Mouse (Mus musculus) limb, embryonic 11.5 days (tissue): ENCODE data around the gene Pcbp2. TPM values are rescaled to one million over a fixed set of nuclear protein-coding genes. Genes with fewer than 3 reads are reported as not detected.

Experiments used
- ATAC-seq: fragments of 200-750 bp; cut with Nextera tagmentation; 2 replicates; pipeline ENCODE4 v1.8.0; 2017; ENCODE audit warnings: low read depth; ENCODE audit not compliant: insufficient number of reproducible peaks, low FRiP score, low TSS enrichment
- DNase-seq: peaks from one replicate; pipeline ENCODE4 v3.0.0-alpha.2; 2015; ENCODE audit warnings: low spot score
- H3K27ac ChIP-seq: fragments of 300-500 bp; sonication (generic); replicated peaks from 2 replicates; pipeline ENCODE4 v1.5.1; 2014; ENCODE audit warnings: low read depth, mild to moderate bottlenecking, low read length
- H3K27me3 ChIP-seq: fragments of 300-500 bp; sonication (generic); 2 replicates; pipeline ENCODE4 v1.6.1; 2014; ENCODE audit warnings: mild to moderate bottlenecking, low read length, mixed read lengths; ENCODE audit not compliant: control insufficient read depth, insufficient read depth
- H3K36me3 ChIP-seq: fragments of 300-500 bp; sonication (generic); 2 replicates; pipeline ENCODE4 v1.6.1; 2014; ENCODE audit warnings: mild to moderate bottlenecking, low read length, moderate library complexity, mixed read lengths; ENCODE audit not compliant: control insufficient read depth, insufficient read depth
- H3K4me1 ChIP-seq: fragments of 300-500 bp; sonication (generic); 2 replicates; pipeline ENCODE4 v1.6.1; 2014; ENCODE audit warnings: low read length, mixed read lengths; ENCODE audit not compliant: control insufficient read depth, insufficient read depth
- H3K4me2 ChIP-seq: fragments of 300-500 bp; sonication (generic); 2 replicates; pipeline ENCODE4 v1.6.1; 2014; ENCODE audit warnings: low read depth, mild to moderate bottlenecking, moderate library complexity; ENCODE audit not compliant: severe bottlenecking
- H3K4me3 ChIP-seq: fragments of 300-500 bp; sonication (generic); 2 replicates; pipeline ENCODE4 v1.5.1; 2014; ENCODE audit warnings: low read depth, low read length
- H3K9ac ChIP-seq: fragments of 300-500 bp; sonication (generic); 2 replicates; pipeline ENCODE4 v1.6.1; 2014; ENCODE audit warnings: mild to moderate bottlenecking, low read length
- H3K9me3 ChIP-seq: fragments of 300-500 bp; sonication (generic); 2 replicates; pipeline ENCODE4 v1.6.1; 2016; ENCODE audit warnings: low read length; ENCODE audit not compliant: control insufficient read depth
- WGBS: fragments of 180-500 bp; shearing (Covaris S2); extraction: QIAGEN DNeasy Blood & Tissue Kit; methylation state at CpG from one replicate; pipeline ENCODE4 v1.1.7; 2014; 5-methylcytosine and 5-hydroxymethylcytosine counted together
- polyA plus RNA-seq: library from polyadenylated mRNA; unstranded; fragments of >200 nt; fragmentation: Nextera tagmentation; extraction: Ambion mirVana; gene quantifications from 2 replicates; pipeline ENCODE4 v1.2.1, GENCODE M21; 2014

Gene Pcbp2
- 284 and 287 TPM in 2 replicates for polyA plus RNA-seq

GRCm38 (mm10) chr15:102470183-102470604 is at the start of gene Pcbp2:
TSS of gene Pcbp2 (plus strand) at chr15:102470539.
- peak; percentile 97 for ATAC-seq
- Histone ChIP-seq H3K4me2 (peak within 1 kb of the TSS; percentile 56), H3K36me3 (peaks cover 2% of the 10 kb centered on the region; the same call in 1 of the 2 replicates), H3K27ac (peak within 1 kb of the TSS; percentile 90), H3K9me3 (no peaks in the 10 kb centered on the region), H3K4me3 (peak within 1 kb of the TSS; percentile 70), H3K9ac (peak within 1 kb of the TSS; percentile 86), H3K27me3 (no peaks in the 10 kb centered on the region), H3K4me1 (0 out of 2 replicates have a peak, but pooled peaks cover 3% of the 10 kb centered on the region)
- peak; percentile 96 for DNase-seq
- WGBS: under 1% methylated on average over 37 of the region's 40 CpGs

GRCm38 (mm10) chr15:102420986-102421385 is 49.4 kb upstream of the Pcbp2 start:
- Histone ChIP-seq H3K27ac (no peak overlapping the region), H3K27me3 (no peaks in the 10 kb centered on the region), H3K9ac (no peak overlapping the region), H3K9me3 (no peaks in the 10 kb centered on the region), H3K4me3 (no peak overlapping the region), H3K4me2 (no peak overlapping the region), H3K36me3 (peaks cover under 1% of the 10 kb centered on the region; the same call in 1 of the 2 replicates), H3K4me1 (no peaks in the 10 kb centered on the region)
- DNase-seq (no peak), ATAC-seq (no peak)
- 68% methylated on average over 1 of the region's 1 CpGs for WGBS

- H3K9me3 ChIP-seq: no peaks in the 10 kb centered on the region
- no peaks in the 10 kb centered on the region for H3K4me1 ChIP-seq
- WGBS: 61% methylated on average over 3 of the region's 3 CpGs
- DNase-seq (no peak), ATAC-seq (no peak)
- H3K36me3 ChIP-seq: peaks cover 3% of the 10 kb centered on the region; the same call in 1 of the 2 replicates
- H3K27ac ChIP-seq: no peak overlapping the region
- H3K27me3 ChIP-seq: no peaks in the 10 kb centered on the region
- no peak overlapping the region for H3K4me3 ChIP-seq
- H3K9ac ChIP-seq: no peak overlapping the region
- no peak overlapping the region for H3K4me2 ChIP-seq
These were observed 48.9 kb upstream of the Pcbp2 start for GRCm38 (mm10) chr15:102421437-102421836.

GRCm38 (mm10) chr15:102423602-102424240 is 46.6 kb upstream of the Pcbp2 start:
- 93% methylated on average over 2 of the region's 2 CpGs for WGBS
- no peaks in the 10 kb centered on the region for H3K9me3 ChIP-seq
- DNase-seq (no peak), ATAC-seq (no peak)
- no peaks in the 10 kb centered on the region for H3K4me1 ChIP-seq
- no peaks in the 10 kb centered on the region for H3K27me3 ChIP-seq
- H3K4me2 ChIP-seq: no peak overlapping the region
- no peak overlapping the region for H3K4me3 ChIP-seq
- peaks cover 8% of the 10 kb centered on the region; the same call in 1 of the 2 replicates for H3K36me3 ChIP-seq
- no peak overlapping the region for H3K27ac ChIP-seq
- H3K9ac ChIP-seq: no peak overlapping the region

- no peak overlapping the region for H3K27ac ChIP-seq
- no peaks in the 10 kb centered on the region for H3K4me1 ChIP-seq
- peaks cover 8% of the 10 kb centered on the region; the same call in 1 of the 2 replicates for H3K36me3 ChIP-seq
- WGBS: 93% methylated on average over 2 of the region's 2 CpGs
- H3K9me3 ChIP-seq: no peaks in the 10 kb centered on the region
- no peaks in the 10 kb centered on the region for H3K27me3 ChIP-seq
- no peak overlapping the region for H3K4me3 ChIP-seq
- no peak overlapping the region for H3K9ac ChIP-seq
- ATAC-seq: no peak
- DNase-seq: no peak
- no peak overlapping the region for H3K4me2 ChIP-seq
These were observed 45.7 kb upstream of the Pcbp2 start for GRCm38 (mm10) chr15:102424657-102425056.

- ATAC-seq (no peak), DNase-seq (no peak)
- Histone ChIP-seq H3K4me3 (no peak overlapping the region), H3K27ac (no peak overlapping the region), H3K4me1 (no peaks in the 10 kb centered on the region), H3K9ac (no peak overlapping the region), H3K27me3 (no peaks in the 10 kb centered on the region), H3K4me2 (no peak overlapping the region), H3K36me3 (peaks cover 13% of the 10 kb centered on the region; the same call in 1 of the 2 replicates), H3K9me3 (no peaks in the 10 kb centered on the region)
- WGBS: 100% methylated on average over 1 of the region's 1 CpGs
These were observed 43.4 kb upstream of the Pcbp2 start for GRCm38 (mm10) chr15:102426963-102427362.

- WGBS: 95% methylated on average over 1 of the region's 1 CpGs
- Histone ChIP-seq H3K4me2 (no peak overlapping the region), H3K27ac (no peak overlapping the region), H3K9ac (no peak overlapping the region), H3K4me3 (no peak overlapping the region), H3K36me3 (peaks cover 8% of the 10 kb centered on the region; the same call in 1 of the 2 replicates), H3K27me3 (no peaks in the 10 kb centered on the region), H3K9me3 (no peaks in the 10 kb centered on the region), H3K4me1 (no peaks in the 10 kb centered on the region)
- ATAC-seq: no peak
- no peak for DNase-seq
These were observed 38.3 kb upstream of the Pcbp2 start for GRCm38 (mm10) chr15:102432046-102432445.

GRCm38 (mm10) chr15:102433173-102433572 is 37.2 kb upstream of the Pcbp2 start:
- H3K27ac ChIP-seq: no peak overlapping the region
- peaks cover 7% of the 10 kb centered on the region; the same call in 1 of the 2 replicates for H3K36me3 ChIP-seq
- ATAC-seq: no peak
- 96% methylated on average over 4 of the region's 4 CpGs for WGBS
- no peak overlapping the region for H3K9ac ChIP-seq
- H3K4me3 ChIP-seq: no peak overlapping the region
- no peak overlapping the region for H3K4me2 ChIP-seq
- H3K9me3 ChIP-seq: no peaks in the 10 kb centered on the region
- no peaks in the 10 kb centered on the region for H3K4me1 ChIP-seq
- H3K27me3 ChIP-seq: no peaks in the 10 kb centered on the region
- no peak for DNase-seq
